Mouse (Mus musculus): ENCODE measurements around the gene Rprml. TPM values are rescaled to one million over a fixed set of nuclear protein-coding genes. Genes with fewer than 3 reads are reported as not detected.

Rprml gene
- total and polyA plus RNA-seq, 3 experiments, result not detected

GRCm38 (mm10) chr11:103648656-103649055 is 714 bp upstream of the Rprml start:
- DNase-seq (ENCODE audit: low read depth, low spot score), result no peak
- no peaks in the 10 kb centered on the region for H3K27me3 ChIP-seq (ENCODE audit: control insufficient read depth in 1 of 2, insufficient read depth in 2 of 2, low read length in 2 of 2)
- H3K36me3 ChIP-seq (ENCODE audit: control insufficient read depth in 1 of 2, insufficient read depth in 2 of 2, low read length in 2 of 2), result no peaks in the 10 kb centered on the region

GRCm38 (mm10) chr11:103649983-103650493 is 668 bp downstream of the Rprml start:
- no peaks in the 10 kb centered on the region for H3K79me2 ChIP-seq (ENCODE audit: control insufficient read depth, insufficient read depth, low read length, poor library complexity)
- H3K27ac ChIP-seq (ENCODE audit: control insufficient read depth, low read depth, low read length), result no peak overlapping the region
- H3K27me3 ChIP-seq (ENCODE audit: control insufficient read depth in 1 of 2, insufficient read depth in 2 of 2, low read length in 2 of 2), result no peaks in the 10 kb centered on the region
- H3K36me3 ChIP-seq (ENCODE audit: control insufficient read depth in 1 of 2, insufficient read depth in 2 of 2, low read length in 2 of 2), result no peaks in the 10 kb centered on the region
- H3K4me3 ChIP-seq (ENCODE audit: control insufficient read depth in 1 of 2, insufficient read depth in 1 of 2, low read depth in 2 of 2, low read length in 2 of 2), result no peak overlapping the region
- H3K4me1 ChIP-seq (ENCODE audit: control insufficient read depth in 1 of 2, insufficient read depth in 2 of 2, low read length in 2 of 2), result no peaks in the 10 kb centered on the region
- TF ChIP-seq NRF1 (IDR thresholded peaks at IDR 0.05; ENCODE audit: insufficient read depth, low read depth, low read length, poor library complexity, severe bottlenecking), result no peak
- no peak for TF ChIP-seq JUND (IDR thresholded peaks at IDR 0.05; ENCODE audit: low read depth, low read length)
- no peak for TF ChIP-seq GABPA (IDR thresholded peaks at IDR 0.05; ENCODE audit: low read depth, low read length)
- TF ChIP-seq CHD2 (IDR thresholded peaks at IDR 0.05; ENCODE audit: low read length), result no peak
- no peak for TF ChIP-seq EP300 (IDR thresholded peaks at IDR 0.05; ENCODE audit: low read depth in 1 of 2, low read length in 2 of 2)
- TF ChIP-seq ZKSCAN1 (IDR thresholded peaks at IDR 0.05; ENCODE audit: low read depth, low read length), result no peak
- no peak for TF ChIP-seq USF2 (IDR thresholded peaks at IDR 0.05; ENCODE audit: borderline replicate concordance in 1 of 2, insufficient read depth in 1 of 2, low read depth in 1 of 2, low read length in 2 of 2)
- TF ChIP-seq RCOR1 (IDR thresholded peaks at IDR 0.05; ENCODE audit: low read depth, low read length), result no peak
- TF ChIP-seq GATA1 (IDR thresholded peaks at IDR 0.05; ENCODE audit: low read depth, low read length), result no peak
- no peak for TF ChIP-seq MYB (IDR thresholded peaks at IDR 0.05; ENCODE audit: low read depth, low read length)
- no peak for TF ChIP-seq RAD21 (IDR thresholded peaks at IDR 0.05; ENCODE audit: low read depth, low read length)
- TF ChIP-seq TBP (IDR thresholded peaks at IDR 0.05; ENCODE audit: low read depth, low read length), result no peak
- no peak for TF ChIP-seq POLR2AphosphoS2 (IDR thresholded peaks at IDR 0.05; ENCODE audit: low read length)
- no peak for TF ChIP-seq MEF2A (IDR thresholded peaks at IDR 0.05; ENCODE audit: extremely low read depth, insufficient replicate concordance, low read depth, low read length, poor library complexity, severe bottlenecking)
- TF ChIP-seq POLR2AphosphoS5 (IDR thresholded peaks at IDR 0.05; ENCODE audit: borderline replicate concordance, low read depth, low read length), result no peak
- no peak for TF ChIP-seq MAZ (IDR thresholded peaks at IDR 0.05; ENCODE audit: low read depth, low read length)
- no peak for TF ChIP-seq SMC3 (IDR thresholded peaks at IDR 0.05; ENCODE audit: low read depth, low read length)
- TF ChIP-seq ZNF384 (IDR thresholded peaks at IDR 0.05; ENCODE audit: low read depth, low read length), result no peak
- H3K9me3 ChIP-seq (replicated peaks; ENCODE audit: insufficient read depth, low read length), result no peaks in the 10 kb centered on the region
- no peak for DNase-seq (ENCODE audit: low read depth, low spot score)
- H3K9ac ChIP-seq (ENCODE audit: control insufficient read depth, low read depth, low read length, poor library complexity, severe bottlenecking), result no peak overlapping the region

More at GRCm38 (mm10) chr11:103648656-103649055, 714 bp upstream of the Rprml start:
- no peaks in the 10 kb centered on the region for H3K79me2 ChIP-seq (ENCODE audit: control insufficient read depth, insufficient read depth, low read length, poor library complexity)
- H3K4me1 ChIP-seq (ENCODE audit: control insufficient read depth in 1 of 2, insufficient read depth in 2 of 2, low read length in 2 of 2), result no peaks in the 10 kb centered on the region
- H3K9ac ChIP-seq (ENCODE audit: control insufficient read depth, low read depth, low read length, poor library complexity, severe bottlenecking), result no peak overlapping the region
- H3K4me3 ChIP-seq (ENCODE audit: control insufficient read depth in 1 of 2, insufficient read depth in 1 of 2, low read depth in 2 of 2, low read length in 2 of 2), result no peak overlapping the region
- no peak overlapping the region for H3K27ac ChIP-seq (ENCODE audit: control insufficient read depth, low read depth, low read length)
- no peak for TF ChIP-seq UBTF (IDR thresholded peaks at IDR 0.05; ENCODE audit: borderline replicate concordance, insufficient read depth, low read depth, low read length)
- no peak for TF ChIP-seq MYC (IDR thresholded peaks at IDR 0.05; ENCODE audit: low read depth, low read length)
- TF ChIP-seq CTCF (IDR thresholded peaks at IDR 0.05 in 2 of 3, conservative IDR thresholded peaks at IDR 0.05 in 1 of 3; ENCODE audit: control insufficient read depth in 1 of 3, insufficient read depth in 1 of 3, low read depth in 2 of 3, low read length in 3 of 3, poor library complexity in 1 of 3, severe bottlenecking in 1 of 3), result no peak
- no peak for TF ChIP-seq NRF1 (IDR thresholded peaks at IDR 0.05; ENCODE audit: insufficient read depth, low read depth, low read length, poor library complexity, severe bottlenecking)
- TF ChIP-seq ZKSCAN1 (IDR thresholded peaks at IDR 0.05; ENCODE audit: low read depth, low read length), result no peak
- no peak for TF ChIP-seq CHD1 (IDR thresholded peaks at IDR 0.05; ENCODE audit: low read depth, low read length)
- TF ChIP-seq EP300 (IDR thresholded peaks at IDR 0.05; ENCODE audit: low read depth in 1 of 2, low read length in 2 of 2), result no peak
- TF ChIP-seq TAL1 (IDR thresholded peaks at IDR 0.05; ENCODE audit: low read length), result no peak
- TF ChIP-seq MAZ (IDR thresholded peaks at IDR 0.05; ENCODE audit: low read depth, low read length), result no peak
- TF ChIP-seq USF2 (IDR thresholded peaks at IDR 0.05; ENCODE audit: borderline replicate concordance in 1 of 2, insufficient read depth in 1 of 2, low read depth in 1 of 2, low read length in 2 of 2), result no peak
- no peak for TF ChIP-seq KAT2A (conservative IDR thresholded peaks at IDR 0.05; ENCODE audit: low read depth, low read length)
- TF ChIP-seq SIN3A (IDR thresholded peaks at IDR 0.05; ENCODE audit: low read length), result no peak
- TF ChIP-seq BHLHE40 (IDR thresholded peaks at IDR 0.05; ENCODE audit: borderline replicate concordance, low read depth, low read length), result no peak
- no peaks in the 10 kb centered on the region for H3K9me3 ChIP-seq (replicated peaks; ENCODE audit: insufficient read depth, low read length)

All from MEL (cell line).